Mouse (Mus musculus): ENCODE measurements around the gene Fam83e. TPM values are rescaled to one million over a fixed set of nuclear protein-coding genes. Genes with fewer than 3 reads are reported as not detected.

Gene Fam83e
- polyA plus RNA-seq, 1 experiment from 2014 or later: 0.44 TPM

DNA sequence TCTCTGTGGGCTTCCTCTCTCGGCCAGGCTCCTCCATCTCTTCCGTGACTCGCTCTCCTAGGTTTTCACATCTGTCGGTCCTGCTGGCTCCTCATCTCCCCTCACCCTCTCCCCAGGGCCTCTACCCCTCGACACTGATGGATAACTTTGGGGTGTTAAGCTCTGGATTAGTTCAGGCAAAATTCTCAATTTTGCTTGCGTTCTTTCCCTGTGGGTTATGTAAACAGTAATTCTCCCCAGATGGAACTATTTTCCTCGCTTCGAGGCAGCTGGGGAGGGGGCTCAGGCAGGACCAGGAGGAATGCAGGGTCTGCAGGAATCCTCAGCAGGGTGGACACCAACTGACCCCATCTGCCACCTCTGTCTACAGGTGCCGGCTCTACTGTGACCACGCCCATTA is 35.2 kb upstream of the Fam83e start:
- peaks cover 4% of the 10 kb centered on the region; the same call in 1 of the 2 replicates for H3K4me1 ChIP-seq (ENCODE audit: control insufficient read depth, insufficient read depth, low read depth, low read length)
- 54% methylated on average over 10 of the region's 10 CpGs for WGBS

DNA sequence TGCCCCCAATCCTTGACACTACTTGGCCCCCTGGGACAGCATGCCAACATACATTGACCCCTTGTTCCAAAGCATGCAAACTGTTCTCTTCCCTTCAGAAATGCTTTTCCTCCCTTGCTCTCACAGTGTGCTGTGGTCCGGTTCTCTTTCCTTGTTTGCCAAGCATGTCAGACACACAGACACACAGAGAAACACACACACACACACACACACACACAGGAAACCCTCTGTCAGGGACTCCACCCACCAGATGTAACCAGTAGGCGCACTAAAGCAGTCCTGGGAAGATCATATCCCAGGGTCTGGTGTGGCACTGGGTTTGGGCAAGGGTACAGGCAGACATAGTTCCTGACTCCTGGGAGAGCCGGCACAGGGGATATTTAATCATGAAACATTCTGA is 34.2 kb upstream of the Fam83e start:
- H3K9ac ChIP-seq (ENCODE audit: low read depth, low read length): no peak overlapping the region
- 62% methylated on average over 3 of the region's 3 CpGs for WGBS
- H3K27ac ChIP-seq (ENCODE audit: low read depth, low read length): no peak overlapping the region
- peaks cover 4% of the 10 kb centered on the region; the same call in 1 of the 2 replicates for H3K4me1 ChIP-seq (ENCODE audit: control insufficient read depth, insufficient read depth, low read depth, low read length)
- H3K4me3 ChIP-seq (ENCODE audit: low read length): no peak overlapping the region
- no peak overlapping the region for H3K4me2 ChIP-seq (ENCODE audit: low read length)
- H3K9me3 ChIP-seq (ENCODE audit: control insufficient read depth, low read length): no peaks in the 10 kb centered on the region
- H3K36me3 ChIP-seq (ENCODE audit: control insufficient read depth, insufficient read depth, low read length): no peaks in the 10 kb centered on the region
- H3K27me3 ChIP-seq (replicated peaks; ENCODE audit: control insufficient read depth, insufficient read depth, low read length): no peaks in the 10 kb centered on the region
- ATAC-seq: no peak

More for the DNA sequence above, 35.2 kb upstream of the Fam83e start:
- Histone ChIP-seq H3K27ac (ENCODE audit: low read depth, low read length) (no peak overlapping the region), H3K36me3 (ENCODE audit: control insufficient read depth, insufficient read depth, low read length) (no peaks in the 10 kb centered on the region), H3K9ac (ENCODE audit: low read depth, low read length) (no peak overlapping the region), H3K4me2 (ENCODE audit: low read length) (no peak overlapping the region), H3K9me3 (ENCODE audit: control insufficient read depth, low read length) (no peaks in the 10 kb centered on the region), H3K27me3 (replicated peaks; ENCODE audit: control insufficient read depth, insufficient read depth, low read length) (no peaks in the 10 kb centered on the region), H3K4me3 (ENCODE audit: low read length) (no peak overlapping the region)
- no peak for ATAC-seq

DNA sequence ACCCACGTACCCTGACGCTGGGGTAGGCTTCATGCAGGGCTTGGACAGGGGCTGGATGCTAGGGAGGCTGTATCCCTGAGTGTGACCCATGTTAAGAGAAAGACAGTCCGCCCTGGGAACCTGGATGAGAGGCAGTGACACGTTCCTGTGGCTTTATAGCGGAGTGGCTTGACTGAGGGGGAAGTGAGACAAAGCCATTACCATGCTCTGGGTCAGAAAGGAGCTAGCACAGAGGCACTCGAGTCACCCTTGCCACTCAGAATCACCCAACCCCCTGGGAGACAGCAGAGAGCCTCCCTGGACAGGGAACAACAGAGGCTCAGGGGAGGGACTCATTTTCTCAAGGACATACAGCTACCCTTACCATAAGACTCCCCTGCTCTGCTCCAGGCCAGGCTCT is 31.9 kb upstream of the Fam83e start:
- no peaks in the 10 kb centered on the region; the same call in 1 of the 2 replicates for H3K4me1 ChIP-seq (ENCODE audit: control insufficient read depth, insufficient read depth, low read depth, low read length)
- H3K27me3 ChIP-seq (replicated peaks; ENCODE audit: control insufficient read depth, insufficient read depth, low read length): no peaks in the 10 kb centered on the region
- H3K4me3 ChIP-seq (ENCODE audit: low read length): no peak overlapping the region
- 64% methylated on average over 6 of the region's 6 CpGs for WGBS
- no peak overlapping the region for H3K27ac ChIP-seq (ENCODE audit: low read depth, low read length)
- no peak overlapping the region for H3K9ac ChIP-seq (ENCODE audit: low read depth, low read length)
- no peak for ATAC-seq
- H3K4me2 ChIP-seq (ENCODE audit: low read length): no peak overlapping the region
- H3K9me3 ChIP-seq (ENCODE audit: control insufficient read depth, low read length): no peaks in the 10 kb centered on the region
- H3K36me3 ChIP-seq (ENCODE audit: control insufficient read depth, insufficient read depth, low read length): no peaks in the 10 kb centered on the region

DNA sequence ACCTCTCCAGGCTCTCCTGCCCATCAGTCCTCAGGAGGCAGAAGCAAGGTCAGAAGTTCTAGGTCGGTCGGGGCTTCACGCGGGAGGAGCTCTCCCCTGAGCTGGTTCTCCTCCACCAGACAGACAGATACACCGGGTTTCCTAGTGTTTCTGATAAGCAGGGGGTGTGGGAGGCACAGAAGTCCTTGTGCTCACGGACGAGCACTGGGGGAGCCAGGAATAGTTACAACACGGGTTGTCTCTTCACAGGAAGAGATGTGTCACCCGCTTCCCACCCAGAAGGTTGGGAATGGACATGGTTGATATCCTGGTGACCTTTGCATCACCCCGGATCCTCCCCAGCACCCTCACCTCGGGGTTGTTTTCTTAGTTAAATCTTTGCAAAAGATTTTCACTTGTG is 31.2 kb upstream of the Fam83e start:
- no peaks in the 10 kb centered on the region for H3K27me3 ChIP-seq (replicated peaks; ENCODE audit: control insufficient read depth, insufficient read depth, low read length)
- no peaks in the 10 kb centered on the region; the same call in 1 of the 2 replicates for H3K4me1 ChIP-seq (ENCODE audit: control insufficient read depth, insufficient read depth, low read depth, low read length)
- ATAC-seq: no peak
- H3K9me3 ChIP-seq (ENCODE audit: control insufficient read depth, low read length): no peaks in the 10 kb centered on the region
- H3K9ac ChIP-seq (ENCODE audit: low read depth, low read length): no peak overlapping the region
- H3K4me3 ChIP-seq (ENCODE audit: low read length): no peak overlapping the region
- H3K4me2 ChIP-seq (ENCODE audit: low read length): no peak overlapping the region
- 80% methylated on average over 11 of the region's 11 CpGs for whole genome bisulfite sequencing
- no peaks in the 10 kb centered on the region for H3K36me3 ChIP-seq (ENCODE audit: control insufficient read depth, insufficient read depth, low read length)
- H3K27ac ChIP-seq (ENCODE audit: low read depth, low read length): no peak overlapping the region

GRCm38 (mm10) chr7:45692364-45692763 is 28.6 kb upstream of the Fam83e start:
- no peaks in the 10 kb centered on the region for H3K4me1 ChIP-seq (ENCODE audit: control insufficient read depth, insufficient read depth, low read depth, low read length)
- no peak overlapping the region for H3K4me3 ChIP-seq (ENCODE audit: low read length)
- H3K27ac ChIP-seq (ENCODE audit: low read depth, low read length): no peak overlapping the region
- H3K27me3 ChIP-seq (replicated peaks; ENCODE audit: control insufficient read depth, insufficient read depth, low read length): no peaks in the 10 kb centered on the region
- 79% methylated on average over 2 of the region's 2 CpGs for WGBS
- no peak overlapping the region for H3K4me2 ChIP-seq (ENCODE audit: low read length)
- no peak for ATAC-seq
- H3K36me3 ChIP-seq (ENCODE audit: control insufficient read depth, insufficient read depth, low read length): no peaks in the 10 kb centered on the region
- no peak overlapping the region for H3K9ac ChIP-seq (ENCODE audit: low read depth, low read length)
- H3K9me3 ChIP-seq (ENCODE audit: control insufficient read depth, low read length): no peaks in the 10 kb centered on the region

DNA sequence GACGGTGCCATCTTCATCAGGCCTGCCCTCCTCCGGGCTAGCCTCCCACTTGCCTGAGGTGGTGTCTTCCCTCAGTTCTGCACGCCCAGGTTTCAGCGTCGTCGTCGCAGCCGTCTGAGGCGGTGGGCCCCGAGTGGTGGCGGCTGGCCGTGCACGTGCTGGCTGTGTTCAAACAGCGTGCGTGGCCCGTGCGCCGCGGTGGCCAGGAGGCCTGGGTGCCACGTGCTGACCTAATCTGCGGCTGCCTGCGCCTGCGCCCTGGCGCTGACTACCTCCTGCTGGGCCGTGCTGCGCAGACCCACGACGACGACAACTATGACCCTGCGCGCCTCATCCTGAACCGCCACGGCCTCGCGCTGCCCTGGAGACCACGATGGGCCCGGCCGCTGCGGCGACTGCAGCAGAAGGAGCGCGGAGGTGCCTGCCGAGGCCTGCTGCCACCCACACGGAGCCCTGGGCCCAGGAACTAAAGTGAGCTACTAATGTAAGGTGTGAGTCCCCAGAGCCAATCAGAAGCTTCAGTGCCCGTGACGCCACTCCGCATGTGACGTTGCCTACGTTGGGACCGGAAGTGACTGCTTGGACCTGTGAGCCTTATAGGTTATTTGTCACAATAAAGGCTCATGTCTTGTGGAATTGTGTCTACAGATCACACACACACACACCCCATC is 27.0 kb upstream of the Fam83e start, which contains the start of gene Sec1:
Sec1 (minus strand) TSS at position 482 of the 671 bp plus-strand sequence.
- no peak within 1 kb of the TSS for H3K4me3 ChIP-seq (ENCODE audit: low read length)
- H3K36me3 ChIP-seq (ENCODE audit: control insufficient read depth, insufficient read depth, low read length): no peaks in the 10 kb centered on the region
- ATAC-seq: no peak
- no peaks in the 10 kb centered on the region for H3K9me3 ChIP-seq (ENCODE audit: control insufficient read depth, low read length)
- H3K27me3 ChIP-seq (replicated peaks; ENCODE audit: control insufficient read depth, insufficient read depth, low read length): 0 out of 2 replicates have a peak, but pooled peaks cover 2% of the 10 kb centered on the region
- H3K9ac ChIP-seq (ENCODE audit: low read depth, low read length): no peak within 1 kb of the TSS
- no peaks in the 10 kb centered on the region for H3K4me1 ChIP-seq (ENCODE audit: control insufficient read depth, insufficient read depth, low read depth, low read length)
- H3K27ac ChIP-seq (ENCODE audit: low read depth, low read length): no peak within 1 kb of the TSS
- WGBS: 86% methylated on average over 50 of the region's 50 CpGs
- no peak within 1 kb of the TSS for H3K4me2 ChIP-seq (ENCODE audit: low read length)

DNA sequence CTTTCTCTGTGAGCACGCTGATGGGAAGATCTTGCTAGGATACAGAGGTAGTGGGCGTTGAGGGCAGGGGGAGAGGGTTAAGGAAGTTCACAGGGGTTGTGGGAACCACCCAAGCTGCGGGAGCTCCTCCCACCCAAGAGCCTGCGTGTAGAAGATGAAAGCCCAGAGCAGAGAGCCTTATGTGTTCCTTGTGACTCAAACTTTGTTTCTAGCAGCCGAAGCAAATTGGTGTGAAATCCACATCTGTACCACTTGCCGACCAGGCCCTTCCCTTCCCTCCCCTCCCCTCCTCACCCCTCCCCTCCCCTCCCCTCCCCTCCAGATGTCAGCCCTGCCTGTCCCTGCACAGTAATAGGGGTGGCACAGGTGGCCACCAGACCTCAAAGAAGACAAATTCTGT is 25.9 kb upstream of the Fam83e start:
- Histone ChIP-seq H3K4me1 (ENCODE audit: control insufficient read depth, insufficient read depth, low read depth, low read length) (peaks cover 2% of the 10 kb centered on the region; the same call in 1 of the 2 replicates), H3K9ac (ENCODE audit: low read depth, low read length) (no peak overlapping the region), H3K4me2 (ENCODE audit: low read length) (no peak overlapping the region), H3K4me3 (ENCODE audit: low read length) (no peak overlapping the region), H3K27me3 (replicated peaks; ENCODE audit: control insufficient read depth, insufficient read depth, low read length) (0 out of 2 replicates have a peak, but pooled peaks cover 2% of the 10 kb centered on the region), H3K27ac (ENCODE audit: low read depth, low read length) (no peak overlapping the region), H3K9me3 (ENCODE audit: control insufficient read depth, low read length) (no peaks in the 10 kb centered on the region), H3K36me3 (ENCODE audit: control insufficient read depth, insufficient read depth, low read length) (no peaks in the 10 kb centered on the region)
- ATAC-seq: no peak
- WGBS: 8% methylated on average over 6 of the region's 6 CpGs

DNA sequence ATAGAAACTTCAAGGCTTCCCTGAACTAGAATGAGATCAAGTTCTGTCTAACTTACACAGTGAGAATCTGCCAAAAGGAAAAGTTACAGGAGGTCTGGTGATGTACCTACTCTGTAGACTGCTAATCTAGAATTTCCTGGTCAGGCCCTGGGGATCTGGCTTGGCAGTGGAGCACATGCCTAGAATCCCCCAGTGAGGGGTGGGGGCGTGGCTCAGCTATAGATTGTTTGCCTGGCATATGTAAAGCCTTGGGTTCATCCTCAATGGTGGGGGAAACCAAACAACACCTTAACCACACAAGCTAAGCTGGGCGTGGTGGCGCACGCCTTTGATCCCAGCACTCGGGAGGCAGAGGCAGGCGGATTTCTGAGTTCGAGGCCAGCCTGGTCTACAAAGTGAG is 23.1 kb upstream of the Fam83e start:
- ATAC-seq: no peak
- H3K27me3 ChIP-seq (replicated peaks; ENCODE audit: control insufficient read depth, insufficient read depth, low read length): 0 out of 2 replicates have a peak, but pooled peaks cover 2% of the 10 kb centered on the region
- 87% methylated on average over 7 of the region's 7 CpGs for WGBS
- no peak overlapping the region for H3K4me2 ChIP-seq (ENCODE audit: low read length)
- no peak overlapping the region for H3K9ac ChIP-seq (ENCODE audit: low read depth, low read length)
- no peak overlapping the region for H3K4me3 ChIP-seq (ENCODE audit: low read length)
- no peaks in the 10 kb centered on the region for H3K9me3 ChIP-seq (ENCODE audit: control insufficient read depth, low read length)
- H3K36me3 ChIP-seq (ENCODE audit: control insufficient read depth, insufficient read depth, low read length): no peaks in the 10 kb centered on the region
- peaks cover 13% of the 10 kb centered on the region for H3K4me1 ChIP-seq (ENCODE audit: control insufficient read depth, insufficient read depth, low read depth, low read length)
- H3K27ac ChIP-seq (ENCODE audit: low read depth, low read length): no peak overlapping the region

DNA sequence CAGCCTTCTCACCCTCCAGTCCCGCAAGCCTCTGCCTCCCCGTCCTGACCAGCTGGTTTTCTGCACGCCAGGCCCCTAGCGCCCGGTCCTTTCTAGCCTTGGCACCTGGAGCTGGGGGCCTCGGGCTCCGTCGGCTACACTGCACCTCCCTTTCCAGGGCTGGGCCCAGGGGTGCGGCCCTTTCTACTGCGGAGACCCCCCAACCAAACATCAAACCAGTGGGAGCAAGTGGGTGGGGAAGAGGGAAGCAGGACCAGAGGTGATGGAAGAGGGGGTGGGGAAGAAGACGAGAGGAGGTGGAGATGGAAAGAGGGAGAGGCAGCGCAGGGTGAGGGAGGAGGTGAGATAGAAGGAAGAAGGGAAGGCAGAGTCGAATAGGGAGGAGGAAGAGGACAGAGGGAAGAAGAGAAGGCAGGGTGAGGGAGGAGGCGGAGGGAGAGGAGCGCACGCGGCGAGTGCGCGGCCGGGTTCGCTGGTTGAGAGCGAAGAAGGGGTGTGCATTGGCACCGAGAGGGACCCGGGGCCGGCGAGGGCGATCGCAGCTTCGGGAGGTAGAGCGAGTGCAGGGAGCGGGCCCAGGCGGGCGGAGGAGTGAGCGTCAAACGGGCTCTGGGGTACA is 21.4 kb upstream of the Fam83e start, which contains the start of gene Car11:
Car11 (plus strand) TSS at position 321 of the 619 bp plus-strand sequence.
- Histone ChIP-seq H3K36me3 (ENCODE audit: control insufficient read depth, insufficient read depth, low read length) (no peaks in the 10 kb centered on the region), H3K4me2 (ENCODE audit: low read length) (peak within 1 kb of the TSS; percentile 62), H3K9ac (ENCODE audit: low read depth, low read length) (peak within 1 kb of the TSS; percentile 85), H3K4me1 (ENCODE audit: control insufficient read depth, insufficient read depth, low read depth, low read length) (peaks cover 25% of the 10 kb centered on the region), H3K27ac (ENCODE audit: low read depth, low read length) (peak within 1 kb of the TSS; percentile 85), H3K4me3 (ENCODE audit: low read length) (peak within 1 kb of the TSS; percentile 63), H3K9me3 (ENCODE audit: control insufficient read depth, low read length) (no peaks in the 10 kb centered on the region), H3K27me3 (replicated peaks; ENCODE audit: control insufficient read depth, insufficient read depth, low read length) (0 out of 2 replicates have a peak, but pooled peaks cover 2% of the 10 kb centered on the region)
- ATAC-seq: peak; percentile 1; the same call in 1 of the 2 replicates
- WGBS: 1% methylated on average over 26 of the region's 36 CpGs

Measured in hindbrain, embryonic 16.5 days (tissue).